Mouse (Mus musculus) C2C12 (cell line): Measurements from ENCODE around the gene Tmem236.

Source experiments
- CEBPB ChIP-seq: IDR thresholded peaks from one replicate; pipeline ENCODE4 v1.6.1; 2011; ENCODE audit warnings: low read depth, mild to moderate bottlenecking, control low read depth, moderate library complexity
- CTCF ChIP-seq: IDR thresholded peaks from one replicate; pipeline ENCODE4 v1.5.1; 2011; ENCODE audit not compliant: control insufficient read depth, insufficient read depth, insufficient read length
- FOSL1 ChIP-seq: IDR thresholded peaks from one replicate; pipeline ENCODE4 v1.8.0; 2011; ENCODE audit warnings: mild to moderate bottlenecking, low read length; ENCODE audit not compliant: poor library complexity, insufficient read depth, severe bottlenecking
- MAX ChIP-seq: IDR thresholded peaks from one replicate; pipeline ENCODE4 v1.6.1; 2011; ENCODE audit warnings: mild to moderate bottlenecking, control low read depth
- MYOD1 ChIP-seq: IDR thresholded peaks from one replicate; pipeline ENCODE4 v1.6.1; 2011; ENCODE audit warnings: low read depth; ENCODE audit not compliant: control insufficient read depth, insufficient read length
- MYOG ChIP-seq: IDR thresholded peaks from one replicate; pipeline ENCODE4 v1.6.1; 2011; ENCODE audit not compliant: control insufficient read depth, insufficient read length; ENCODE audit errors: extremely low read depth
- USF1 ChIP-seq: IDR thresholded peaks from one replicate; pipeline ENCODE4 v1.6.1; 2011; ENCODE audit warnings: low read depth, mild to moderate bottlenecking, control low read depth, moderate library complexity

DNA sequence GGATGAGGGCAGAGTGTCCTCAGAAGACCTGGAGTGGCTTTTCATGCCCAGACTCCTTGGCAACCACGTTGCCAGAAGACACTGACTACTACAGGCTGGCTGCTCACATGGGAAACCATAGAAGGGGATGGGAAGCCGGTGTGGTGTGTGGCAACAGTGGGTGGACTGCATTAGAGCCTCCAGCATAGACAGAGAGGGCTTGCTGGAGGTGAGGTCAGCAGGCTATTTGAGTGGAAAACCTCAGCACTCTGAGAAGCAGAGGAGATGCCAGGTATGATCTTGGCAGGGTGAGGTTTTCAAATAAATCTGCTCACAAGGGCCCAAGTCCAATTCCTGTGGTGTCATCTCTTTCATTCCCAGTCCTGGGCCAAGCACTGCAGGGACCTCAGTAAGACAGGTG is 25.3 kb downstream of the Tmem236 start:
- TF ChIP-seq MAX (no peak), CTCF (no peak), MYOD1 (no peak), MYOG (no peak), USF1 (no peak), CEBPB (no peak), FOSL1 (no peak)
